ENCODE assay signal across 20 mouse cellular contexts in genomic region chr11:100577852-100578599, GRCm38 (mm10). TPM values are rescaled to one million over a fixed set of nuclear protein-coding genes. Genes with fewer than 3 reads are reported as not detected.
A peak's percentile ranks its signal among the peaks of the same experiment; 100 is the strongest.
DNase-seq lines count a peak whose midpoint lies in the region; ATAC-seq and TF ChIP-seq lines count a peak whose summit lies in the region.
"Had no signal": no experiment of that assay in that cellular context is flagged by ENCODE, and none has a peak within 500 bp of the region (broad histone marks: within the 10 kb centered on the region; RNA-seq: fewer than 3 reads in every experiment).

No protein-coding gene starts in this region.

- H3K4me3 ChIP-seq in gastrocnemius, adult 2 months: peak overlapping the region; percentile 91
- no peak overlapping the region for H3K4me3 ChIP-seq in intestine, embryonic 16.5 days (ENCODE audit: low read length)
- no peak overlapping the region for H3K4me3 ChIP-seq in intestine, postnatal 0 days (ENCODE audit: low read depth, low read length)
- H3K4me3 ChIP-seq in spleen, adult 2 months (ENCODE audit: extremely low read depth, insufficient read depth, insufficient read length): peak overlapping the region; percentile 38; the same call in 1 of the 2 replicates
- H3K4me3 ChIP-seq in forebrain, embryonic 14.5 days (ENCODE audit: low read depth, low read length): no peak overlapping the region
- H3K4me3 ChIP-seq: embryonic facial prominence, embryonic 15.5 days; forebrain, embryonic 10.5 days; heart, embryonic 12.5 days; limb, embryonic 15.5 days had no signal

- 0 out of 2 replicates have a peak, but pooled peaks cover 2% of the 10 kb centered on the region for H3K4me1 ChIP-seq in intestine, embryonic 16.5 days (ENCODE audit: control insufficient read depth, insufficient read depth, low read length)
- no peaks in the 10 kb centered on the region for H3K4me1 ChIP-seq in intestine, postnatal 0 days (replicated peaks; ENCODE audit: control insufficient read depth, insufficient read depth, low read length)
- peaks cover 55% of the 10 kb centered on the region for H3K4me1 ChIP-seq in spleen, adult 2 months (ENCODE audit: control insufficient read depth, insufficient read depth, insufficient read length)
- no peaks in the 10 kb centered on the region; the same call in 1 of the 2 replicates for H3K4me1 ChIP-seq in forebrain, embryonic 14.5 days (ENCODE audit: control insufficient read depth, insufficient read depth, low read length)

- intact Hi-C loops in gastrocnemius, adult 2 months (cut with DNase I): no loop called here
- intact Hi-C loops in gastrocnemius, postnatal 36 days (cut with DNase I): no loop called here

- peaks cover 3% of the 10 kb centered on the region; the same call in 1 of the 2 replicates for H3K36me3 ChIP-seq in intestine, embryonic 16.5 days (ENCODE audit: control insufficient read depth, insufficient read depth, low read length)
- H3K36me3 ChIP-seq in intestine, postnatal 0 days (ENCODE audit: control insufficient read depth, insufficient read depth): peaks cover 37% of the 10 kb centered on the region
- H3K36me3 ChIP-seq in spleen, adult 2 months (ENCODE audit: control insufficient read depth, insufficient read depth, low read length): peaks cover 39% of the 10 kb centered on the region
- H3K36me3 ChIP-seq in forebrain, embryonic 14.5 days (ENCODE audit: control insufficient read depth, insufficient read depth, low read length): peaks cover 46% of the 10 kb centered on the region

- H3K9ac ChIP-seq in intestine, embryonic 16.5 days (ENCODE audit: low read depth, low read length): 0 out of 2 replicates have a peak overlapping the region, but pooled peaks have one; percentile 12
- no peak overlapping the region for H3K9ac ChIP-seq in intestine, postnatal 0 days (ENCODE audit: low read depth, low read length)
- H3K9ac ChIP-seq in forebrain, embryonic 14.5 days (ENCODE audit: low read length): no peak overlapping the region
- H3K9ac ChIP-seq: embryonic facial prominence, embryonic 15.5 days; heart, embryonic 12.5 days; limb, embryonic 15.5 days had no signal

- peak overlapping the region; percentile 16; the same call in 1 of the 2 replicates for H3K27ac ChIP-seq in gastrocnemius, adult 2 months
- no peak overlapping the region for H3K27ac ChIP-seq in intestine, embryonic 16.5 days (ENCODE audit: low read length)
- H3K27ac ChIP-seq in intestine, postnatal 0 days (ENCODE audit: low read depth, low read length): no peak overlapping the region
- H3K27ac ChIP-seq in spleen, adult 2 months (ENCODE audit: insufficient read depth, low read length): peak overlapping the region; percentile 98
- H3K27ac ChIP-seq in forebrain, embryonic 14.5 days (ENCODE audit: low read depth, low read length): no peak overlapping the region
- H3K27ac ChIP-seq: embryonic facial prominence, embryonic 15.5 days; forebrain, embryonic 10.5 days; limb, embryonic 15.5 days had no signal

- no peak for DNase-seq in gastrocnemius, adult 2 months
- no peak for DNase-seq in gastrocnemius, postnatal 36 days
- DNase-seq in spleen, adult 2 months (ENCODE audit: low read depth in 1 of 2, low spot score in 2 of 2): peak in 1 of 2 experiments; percentile 61
- no peak for DNase-seq in spleen, postnatal 14 days (ENCODE audit: low spot score in 2 of 2)
- no peak for DNase-seq in lung, postnatal 36 days
- DNase-seq in forebrain, embryonic 14.5 days (ENCODE audit: low spot score): no peak
- DNase-seq: adrenal gland, postnatal 25 days; cerebellum, adult 8-10 months; gastrocnemius, postnatal 25 days; kidney, adult 2 months; kidney, postnatal 36 days; lung, adult 18-20 months; right cerebral cortex, postnatal 14 days had no signal

- no peak for TF ChIP-seq CTCF in gastrocnemius, adult 2 months (IDR thresholded peaks at IDR 0.05)
- TF ChIP-seq CTCF in intestine, postnatal 0 days (IDR thresholded peaks at IDR 0.05; ENCODE audit: low read depth): no peak
- TF ChIP-seq CTCF in spleen, adult 2 months (IDR thresholded peaks at IDR 0.05; ENCODE audit: extremely low read depth, insufficient read depth, insufficient read length, insufficient replicate concordance): no peak

- no peak overlapping the region for H3K4me2 ChIP-seq in intestine, embryonic 16.5 days (ENCODE audit: low read depth, low read length)
- no peak overlapping the region for H3K4me2 ChIP-seq in intestine, postnatal 0 days (replicated peaks; ENCODE audit: low read depth)
- no peak overlapping the region for H3K4me2 ChIP-seq in forebrain, embryonic 14.5 days (ENCODE audit: low read length)
- H3K4me2 ChIP-seq: embryonic facial prominence, embryonic 15.5 days; heart, embryonic 12.5 days; limb, embryonic 15.5 days had no signal

- no peak for ATAC-seq in intestine, embryonic 16.5 days
- ATAC-seq in intestine, postnatal 0 days: no peak
- ATAC-seq in forebrain, embryonic 14.5 days: no peak

- no peaks in the 10 kb centered on the region for H3K9me3 ChIP-seq in intestine, embryonic 16.5 days (ENCODE audit: control insufficient read depth, low read length)
- H3K9me3 ChIP-seq in intestine, postnatal 0 days (ENCODE audit: control insufficient read depth): no peaks in the 10 kb centered on the region
- H3K9me3 ChIP-seq in forebrain, embryonic 14.5 days (replicated peaks; ENCODE audit: control insufficient read depth, low read length): no peaks in the 10 kb centered on the region
- H3K9me3 ChIP-seq: embryonic facial prominence, embryonic 15.5 days; forebrain, embryonic 10.5 days; heart, embryonic 12.5 days; limb, embryonic 15.5 days had no signal

- TF ChIP-seq POLR2A in spleen, adult 2 months (IDR thresholded peaks at IDR 0.05; ENCODE audit: low read depth, low read length): no peak

- no peaks in the 10 kb centered on the region for H3K27me3 ChIP-seq in intestine, embryonic 16.5 days (replicated peaks; ENCODE audit: control insufficient read depth, insufficient read depth, low read length)
- no peaks in the 10 kb centered on the region for H3K27me3 ChIP-seq in intestine, postnatal 0 days (replicated peaks; ENCODE audit: control insufficient read depth, insufficient read depth, low read length)
- no peaks in the 10 kb centered on the region for H3K27me3 ChIP-seq in spleen, adult 2 months (ENCODE audit: control insufficient read depth, insufficient read depth, low read length)
- no peaks in the 10 kb centered on the region for H3K27me3 ChIP-seq in forebrain, embryonic 14.5 days (replicated peaks; ENCODE audit: control insufficient read depth, insufficient read depth, low read length)
- H3K27me3 ChIP-seq: embryonic facial prominence, embryonic 15.5 days; heart, embryonic 12.5 days; limb, embryonic 15.5 days had no signal

- 77% methylated on average over 8 of the region's 8 CpGs for WGBS in intestine, embryonic 16.5 days
- WGBS in intestine, postnatal 0 days: 78% methylated on average over 8 of the region's 8 CpGs
- WGBS in spleen, adult 2 months: 49% methylated on average over 8 of the region's 8 CpGs
- WGBS in forebrain, embryonic 14.5 days: 86% methylated on average over 8 of the region's 8 CpGs

RNA-seq across cellular contexts. Expression of gene Cnp, which starts 3.3 kb away (rescaled TPM):
- total RNA-seq in gastrocnemius, adult 2 months (2021): 1 to 10 TPM; 3.2 to 4.4 TPM
- 1 to 10 TPM; 4.3 to 7.3 TPM for total RNA-seq in gastrocnemius, postnatal 36 days (2021)
- 27.7 and 28.4 TPM in 2 replicates for polyA plus RNA-seq in intestine, embryonic 16.5 days (2015; fragmentation: Nextera tagmentation; extraction: Ambion mirVana)
- 15.6 and 16.3 TPM in 2 replicates for polyA plus RNA-seq in intestine, postnatal 0 days (2015; fragmentation: Nextera tagmentation; extraction: Ambion mirVana)
- polyA plus RNA-seq in spleen, adult 2 months (2012; rRNA removed): 97.4 and 120 TPM in 2 replicates
- polyA plus RNA-seq in forebrain, embryonic 14.5 days (2014; fragmentation: Nextera tagmentation; extraction: Ambion mirVana): 22.0 and 25.6 TPM in 2 replicates

RNA-seq across cellular contexts. Expression of gene Ttc25, which starts 32.6 kb away (rescaled TPM):
- total RNA-seq in gastrocnemius, adult 2 months (2021): under 1 TPM; 0.10 to 0.31 TPM
- under 1 TPM; 0.10 to 0.54 TPM for total RNA-seq in gastrocnemius, postnatal 36 days (2021)
- polyA plus RNA-seq in intestine, embryonic 16.5 days (2015; fragmentation: Nextera tagmentation; extraction: Ambion mirVana): 0.24 and 0.45 TPM in 2 replicates
- 0.18 and 0.22 TPM in 2 replicates for polyA plus RNA-seq in intestine, postnatal 0 days (2015; fragmentation: Nextera tagmentation; extraction: Ambion mirVana)
- polyA plus RNA-seq in spleen, adult 2 months (2012; rRNA removed): 0.04 and 0.07 TPM in 2 replicates
- polyA plus RNA-seq in forebrain, embryonic 14.5 days (2014; fragmentation: Nextera tagmentation; extraction: Ambion mirVana): 1.7 and 2.5 TPM in 2 replicates
- total RNA-seq: hematopoietic stem cell, adult 5-6 weeks had no signal

RNA-seq across cellular contexts. Expression of gene Nkiras2, which starts 41.0 kb away (rescaled TPM):
- total RNA-seq in gastrocnemius, adult 2 months (2021): 10 to 100 TPM; 15.3 to 21.9 TPM
- 10 to 100 TPM; 18.6 to 19.1 TPM for total RNA-seq in gastrocnemius, postnatal 36 days (2021)
- polyA plus RNA-seq in intestine, embryonic 16.5 days (2015; fragmentation: Nextera tagmentation; extraction: Ambion mirVana): 80.8 and 83.6 TPM in 2 replicates
- 52.2 and 55.7 TPM in 2 replicates for polyA plus RNA-seq in intestine, postnatal 0 days (2015; fragmentation: Nextera tagmentation; extraction: Ambion mirVana)
- polyA plus RNA-seq in spleen, adult 2 months (2012; rRNA removed): 39.5 and 48.9 TPM in 2 replicates
- 111 and 122 TPM in 2 replicates for polyA plus RNA-seq in forebrain, embryonic 14.5 days (2014; fragmentation: Nextera tagmentation; extraction: Ambion mirVana)

RNA-seq across cellular contexts. Expression of gene Dnajc7, which starts 41.9 kb away (rescaled TPM):
- 100 to 1,000 TPM; 116 TPM for total RNA-seq in gastrocnemius, adult 2 months (2021)
- total RNA-seq in gastrocnemius, postnatal 36 days (2021): 100 to 1,000 TPM; 105 to 110 TPM
- 171 and 184 TPM in 2 replicates for polyA plus RNA-seq in intestine, embryonic 16.5 days (2015; fragmentation: Nextera tagmentation; extraction: Ambion mirVana)
- polyA plus RNA-seq in intestine, postnatal 0 days (2015; fragmentation: Nextera tagmentation; extraction: Ambion mirVana): 72.9 and 80.2 TPM in 2 replicates
- polyA plus RNA-seq in spleen, adult 2 months (2012; rRNA removed): 43.9 and 53.7 TPM in 2 replicates
- polyA plus RNA-seq in forebrain, embryonic 14.5 days (2014; fragmentation: Nextera tagmentation; extraction: Ambion mirVana): 77.3 and 82.5 TPM in 2 replicates

RNA-seq across cellular contexts. Expression of gene Acly, which starts 50.2 kb away (rescaled TPM):
- 10 to 100 TPM; 10.3 to 19.0 TPM for total RNA-seq in gastrocnemius, adult 2 months (2021)
- total RNA-seq in gastrocnemius, postnatal 36 days (2021): 10 to 100 TPM; 10.4 to 13.6 TPM
- polyA plus RNA-seq in intestine, embryonic 16.5 days (2015; fragmentation: Nextera tagmentation; extraction: Ambion mirVana): 131 and 132 TPM in 2 replicates
- polyA plus RNA-seq in intestine, postnatal 0 days (2015; fragmentation: Nextera tagmentation; extraction: Ambion mirVana): 29.3 and 29.5 TPM in 2 replicates
- 57.4 and 58.6 TPM in 2 replicates for polyA plus RNA-seq in spleen, adult 2 months (2012; rRNA removed)
- polyA plus RNA-seq in forebrain, embryonic 14.5 days (2014; fragmentation: Nextera tagmentation; extraction: Ambion mirVana): 198 and 208 TPM in 2 replicates

Comparison
In these comparisons a context has a peak if more than half of its experiments do, and no peak if none do; other contexts are left out.
1. H3K27ac ChIP-seq: peak in gastrocnemius, adult 2 months (single experiment) and spleen, adult 2 months (single experiment); none in intestine, embryonic 16.5 days (single experiment), intestine, postnatal 0 days (single experiment) and forebrain, embryonic 14.5 days (single experiment).
2. H3K4me3 ChIP-seq: peak in gastrocnemius, adult 2 months (single experiment) and spleen, adult 2 months (single experiment); none in intestine, embryonic 16.5 days (single experiment), intestine, postnatal 0 days (single experiment) and forebrain, embryonic 14.5 days (single experiment).